Mouse (Mus musculus) liver, adult 2 months (tissue): ENCODE results near the gene Slc15a3.

Experiments used
- CTCF ChIP-seq: fragments of 200-500 bp; IDR thresholded peaks from 2 replicates; pipeline ENCODE4 v1.5.1; 2011; ENCODE audit warnings: low read depth, low read length, control low read depth
- POLR2A ChIP-seq: fragments of 200-500 bp; IDR thresholded peaks from 2 replicates; pipeline ENCODE4 v1.6.1; 2011; ENCODE audit warnings: low read length, control low read depth; ENCODE audit not compliant: insufficient read depth; ENCODE audit errors: extremely low read depth

DNA sequence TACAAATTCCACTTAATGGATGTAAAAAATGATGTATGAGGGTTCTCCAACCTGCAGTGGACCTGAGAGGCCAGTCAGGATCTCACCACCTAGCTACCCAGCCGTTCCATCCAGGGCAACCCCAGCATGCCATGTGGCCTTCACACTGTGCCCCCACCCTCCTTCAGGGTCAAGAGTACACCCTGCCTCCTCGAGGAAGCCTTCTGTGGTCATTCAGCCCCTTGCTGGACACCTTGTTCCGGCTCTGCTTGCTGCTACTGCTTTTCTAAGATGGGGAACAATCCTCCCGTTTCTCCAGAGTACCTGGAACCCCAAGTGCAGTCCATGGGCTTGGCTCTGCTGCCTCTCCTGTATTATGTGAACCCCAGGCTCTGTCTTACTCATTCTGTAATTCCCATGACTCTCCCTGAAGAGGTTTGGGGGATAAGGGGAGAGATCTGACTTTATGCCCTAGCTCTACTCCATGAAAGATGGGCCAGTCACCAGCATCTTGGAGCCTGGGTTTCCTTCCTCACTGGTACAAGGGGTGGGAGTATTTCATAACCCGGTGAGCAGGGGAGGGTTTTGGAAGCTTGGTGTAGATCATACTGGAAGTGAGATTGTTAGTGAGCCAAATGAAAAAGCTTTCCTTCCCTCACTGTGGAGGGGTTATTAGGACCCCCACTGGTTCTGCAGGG is 28.6 kb downstream of the Slc15a3 start:
- TF ChIP-seq CTCF (no peak), POLR2A (no peak)
